Mouse (Mus musculus) 3T3-L1 (cell line): ENCODE data around the gene Zfp518b.

Experiments used
- DNase-seq: peaks from one replicate; pipeline ENCODE4 v3.0.0-alpha.2; 2015; ENCODE audit warnings: low read depth, low spot score

Gene Zfp518b

DNA sequence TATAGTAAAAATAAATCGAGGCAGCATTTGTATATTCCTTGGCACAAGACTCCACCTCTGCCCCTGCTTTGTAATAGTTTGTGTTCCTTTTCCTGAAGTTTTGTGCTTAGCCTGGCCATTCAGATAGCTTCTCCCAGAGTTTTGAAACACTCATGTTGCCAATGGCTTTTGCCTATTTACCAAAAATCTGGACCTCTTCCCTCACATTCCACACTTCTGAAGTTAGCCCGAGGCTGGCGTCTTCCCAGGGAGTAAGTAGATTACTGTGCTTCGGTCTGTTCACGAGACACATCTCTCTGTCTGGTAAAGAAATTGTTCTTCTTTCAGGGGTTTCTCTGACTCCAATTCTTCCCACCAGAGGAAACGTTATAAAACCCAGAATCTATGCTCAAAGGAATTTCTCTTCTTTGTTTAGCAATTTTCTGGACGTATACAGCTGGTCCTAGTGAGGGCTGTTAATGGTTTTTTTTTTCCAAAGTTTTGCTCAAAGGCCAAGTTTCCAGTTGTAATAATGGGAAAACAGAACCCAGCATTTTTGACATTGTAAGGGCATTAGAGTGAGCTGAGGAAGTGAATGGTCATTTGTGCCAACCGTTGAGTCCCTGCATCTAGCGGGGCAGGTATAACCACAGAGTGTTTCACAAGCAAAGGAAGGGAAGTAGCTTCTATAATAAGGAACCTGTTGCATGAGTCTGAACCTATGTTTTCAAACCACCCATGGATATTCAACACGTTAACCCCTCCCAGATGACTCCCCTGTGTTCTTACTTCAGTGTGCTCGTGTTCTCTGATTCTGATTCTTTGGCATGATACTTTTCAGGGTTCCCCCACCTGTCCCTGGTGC, 50.1 kb downstream of the Zfp518b start:
- peak; percentile 78 for DNase-seq

DNA sequence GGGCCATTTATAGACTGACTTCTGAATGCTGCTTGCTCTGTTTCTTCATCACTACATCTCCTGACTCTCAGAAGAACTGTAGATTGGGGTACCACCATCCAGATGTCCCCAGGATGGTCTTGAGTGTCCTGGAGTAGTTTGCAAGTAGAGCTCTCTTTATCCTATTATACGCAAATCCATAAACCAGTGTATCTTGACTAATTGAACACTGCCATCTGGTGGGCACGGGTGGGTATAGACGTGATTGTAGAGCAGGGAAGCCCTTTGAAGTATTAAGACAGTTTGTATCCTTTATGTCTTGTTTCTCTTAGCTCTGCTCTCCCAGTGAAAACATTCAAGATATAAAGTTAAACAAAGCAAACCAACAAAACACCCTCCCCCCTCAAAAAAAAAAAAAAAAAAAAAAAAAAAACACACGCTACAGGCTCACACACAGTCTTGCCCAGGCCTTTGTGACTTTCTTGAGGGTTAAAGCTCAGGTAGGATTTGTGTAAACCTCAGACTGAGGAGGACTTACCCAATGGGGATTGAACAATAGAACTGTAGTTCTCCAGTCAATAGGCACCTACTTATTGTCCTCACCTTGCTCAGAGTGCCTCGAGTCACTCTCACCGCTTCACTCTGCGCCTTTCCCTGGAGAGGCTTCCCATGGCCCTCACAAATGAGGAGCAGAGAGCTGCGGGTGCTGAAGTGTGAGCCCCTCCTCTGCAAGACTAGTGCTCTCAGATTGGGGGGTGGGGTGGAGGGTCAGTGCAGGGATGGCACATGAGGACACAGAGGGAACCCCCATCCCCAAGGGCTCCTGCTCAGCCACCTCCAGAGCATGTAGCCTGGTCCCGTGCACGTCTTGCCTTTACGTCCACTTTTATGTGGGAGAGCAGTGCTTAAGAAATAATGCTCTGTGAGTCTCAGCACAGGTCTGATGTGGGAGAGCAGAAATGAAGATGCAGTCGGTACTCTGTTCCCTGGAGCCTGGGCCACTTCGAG, 51.9 kb downstream of the Zfp518b start:
- peak; percentile 90 for DNase-seq

DNA sequence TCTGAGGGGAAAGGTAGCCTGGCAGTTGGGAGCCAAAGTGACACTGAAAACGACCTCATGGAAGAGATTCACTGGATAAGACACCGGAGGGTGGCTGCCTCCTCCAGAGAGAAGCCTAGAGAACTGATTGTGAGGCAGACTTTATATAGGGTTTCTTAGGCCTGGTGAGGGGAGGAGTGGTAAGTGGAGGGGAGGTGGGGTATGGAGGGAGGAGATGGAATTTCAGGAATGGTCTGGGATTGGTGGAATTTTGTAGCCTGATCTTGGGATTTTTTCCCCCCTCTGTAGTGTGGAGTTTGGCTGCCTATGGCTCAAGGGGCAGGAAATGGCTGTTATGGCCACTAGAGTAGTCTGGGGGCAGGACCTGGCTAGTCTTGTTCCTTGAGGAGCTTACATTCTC, 56.6 kb downstream of the Zfp518b start:
- no peak for DNase-seq

DNA sequence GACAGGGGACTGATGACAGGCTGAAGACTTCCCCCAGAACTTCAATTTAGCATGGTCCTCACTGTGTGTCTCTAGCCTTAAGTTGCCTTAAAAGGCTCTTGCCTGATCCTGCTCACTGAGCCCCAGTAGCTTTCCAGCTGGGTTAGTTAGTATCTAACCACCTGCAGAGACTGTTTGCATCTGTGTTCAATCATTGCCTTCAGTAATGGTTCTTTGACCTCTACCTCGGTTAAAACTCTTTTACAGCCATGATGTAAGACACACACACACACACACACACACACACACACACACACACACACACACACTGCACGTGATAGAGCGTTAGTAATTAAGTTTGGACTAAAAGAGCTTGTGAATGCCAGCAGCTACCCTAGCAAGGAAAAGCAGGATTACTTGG, 57.7 kb downstream of the Zfp518b start:
- DNase-seq = no peak

DNA sequence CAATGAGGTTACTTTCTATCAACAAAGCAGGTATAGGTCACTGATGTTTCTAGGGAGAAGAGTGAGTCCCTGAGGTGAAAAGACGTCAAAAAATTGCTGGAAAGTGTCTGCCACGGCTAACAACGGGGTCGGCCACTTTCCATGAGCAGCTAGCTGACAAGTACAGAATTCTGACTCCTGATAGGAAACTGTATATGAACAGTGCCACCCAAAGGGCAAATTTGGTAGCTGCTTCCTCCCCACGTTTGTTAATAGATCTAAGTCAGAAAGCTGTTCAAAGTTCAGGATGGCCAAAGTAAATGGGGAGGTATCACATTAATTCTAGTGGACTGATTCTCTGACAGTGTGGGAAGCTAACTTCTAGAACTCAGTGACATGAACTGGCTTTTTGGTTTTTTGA, 63.8 kb downstream of the Zfp518b start:
- DNase-seq = peak; percentile 85

DNA sequence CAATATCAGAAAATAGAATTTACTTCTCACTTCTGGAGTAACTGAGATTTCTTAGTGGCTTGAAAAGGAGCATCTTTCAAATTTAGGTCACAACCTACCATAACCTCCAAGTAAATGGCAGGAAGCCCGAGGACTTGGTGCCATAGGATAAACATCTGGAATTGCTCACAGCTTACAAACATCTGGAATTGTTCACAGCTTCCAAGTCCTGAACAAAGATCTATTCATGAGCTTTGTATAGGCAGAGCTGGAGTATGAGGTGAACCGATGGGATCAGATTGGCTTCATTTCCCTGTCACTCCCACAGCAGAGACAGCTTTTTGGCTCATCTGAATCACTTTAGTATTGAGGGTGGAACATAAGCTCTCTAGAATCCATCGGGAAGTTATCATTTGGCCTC, 65.7 kb downstream of the Zfp518b start:
- DNase-seq = peak; percentile 96
